Comparison of ENCODE assay signal across 8 mouse cellular contexts in genomic region chr1:91038010-91038409, GRCm38 (mm10). TPM values are rescaled to one million over a fixed set of nuclear protein-coding genes. Genes with fewer than 3 reads are reported as not detected.
A peak's percentile ranks its signal among the peaks of the same experiment; 100 is the strongest.
DNase-seq lines count a peak whose midpoint lies in the region.

No protein-coding gene starts in this region.

- intact Hi-C loops in left cerebral cortex, postnatal 4 days (cut with DNase I): no loop called here

- peak; percentile 45 for DNase-seq in kidney, postnatal 10 days
- no peak for DNase-seq in kidney, postnatal 14 days
- peak; percentile 80 for DNase-seq in T-cell, adult 2 months (ENCODE audit: low spot score)
- DNase-seq in induced T-regulatory cell, adult 2 months (ENCODE audit: low read depth): peak; percentile 80
- DNase-seq in spleen, postnatal 4 days (ENCODE audit: low spot score in 2 of 2): peak; percentile 40 to 69
- DNase-seq in left cerebral cortex, postnatal 4 days: no peak
- DNase-seq in cerebellum, adult 9-11 months: no peak
- no peak for DNase-seq in yolk sac, embryonic 10.5 days (ENCODE audit: low spot score)

RNA-seq across cellular contexts. Expression of gene Lrrfip1, which starts 39.5 kb away (rescaled TPM):
- total RNA-seq in left cerebral cortex, postnatal 4 days (2021): 10 to 100 TPM; 66.4 to 74.2 TPM

Comparison
In these comparisons a context has a peak if more than half of its experiments do, and no peak if none do; other contexts are left out.
1. DNase-seq: peak in kidney, postnatal 10 days (single experiment), T-cell, adult 2 months (single experiment), induced T-regulatory cell, adult 2 months (single experiment) and spleen, postnatal 4 days (2 of 2); none in kidney, postnatal 14 days (single experiment), left cerebral cortex, postnatal 4 days (single experiment), cerebellum, adult 9-11 months (single experiment) and yolk sac, embryonic 10.5 days (single experiment).